Mouse (Mus musculus): ENCODE measurements at regions not wholly inside any gene's neighbourhood (a gene's known extent, or its start where the extent isn't known, plus 50 kb on each side); places are given as distances from the start of the nearest gene placed in this dataset.

DNA sequence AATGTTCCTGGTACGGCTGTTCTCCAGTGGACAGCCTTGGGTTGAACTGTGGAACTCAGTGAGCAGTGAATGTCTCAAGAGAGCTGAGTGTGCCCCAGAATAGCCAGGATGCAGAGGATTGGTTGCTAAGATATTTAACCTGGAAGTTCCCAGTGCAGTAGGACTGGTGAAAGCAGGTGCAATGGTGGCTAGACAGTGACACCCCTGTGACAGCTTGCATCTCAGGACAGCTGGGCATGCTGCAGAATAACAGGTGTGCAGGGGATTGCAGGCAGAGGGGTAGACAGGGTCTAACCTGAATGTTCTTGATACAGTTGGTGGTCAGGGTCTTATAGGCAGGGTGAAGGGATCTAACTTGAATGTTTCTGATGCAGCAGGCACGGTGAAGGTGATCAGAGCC, 223.0 kb downstream of the Pabpc4l start:
- DNase-seq (ENCODE audit: low read depth, low spot score): no peak

DNA sequence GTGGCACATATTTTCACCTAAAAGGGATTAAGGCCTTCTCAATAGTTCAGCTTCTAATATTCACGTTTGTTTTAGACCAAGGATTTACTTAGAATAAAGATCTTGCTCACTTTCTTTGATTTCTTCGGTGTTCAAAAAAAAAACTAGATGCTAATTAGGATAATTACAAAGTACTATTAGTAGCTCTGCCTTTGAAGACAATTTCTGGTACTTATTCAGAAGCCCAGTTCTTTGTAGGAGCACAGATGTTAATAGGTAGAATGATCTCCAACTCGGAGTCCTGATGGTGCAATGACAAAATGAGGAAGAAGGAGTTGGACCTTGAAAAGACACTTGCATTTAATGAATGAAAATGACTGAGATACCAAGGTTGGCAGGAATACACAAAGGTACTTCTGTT, 242.3 kb downstream of the Pabpc4l start:
- DNase-seq (ENCODE audit: low read depth, low spot score): peak; percentile 1

DNA sequence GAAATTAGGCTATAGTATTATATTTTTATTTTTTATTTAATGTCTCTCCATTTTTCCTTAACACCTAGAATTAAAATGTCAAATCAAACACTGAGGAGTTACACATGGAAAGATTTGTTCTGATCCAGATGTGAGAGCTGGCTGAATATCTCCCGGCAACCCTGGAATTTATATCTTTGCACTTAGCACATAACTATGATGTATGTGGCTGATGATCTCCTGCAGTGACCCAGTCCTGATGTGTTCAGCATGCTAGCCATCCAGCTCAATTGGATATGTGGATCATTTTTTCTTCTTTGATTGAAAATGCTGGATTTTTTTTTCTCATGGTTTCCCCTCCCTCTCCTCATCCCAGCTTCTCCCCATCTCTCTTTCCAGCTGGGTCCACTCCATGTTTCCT, 252.8 kb downstream of the Pabpc4l start:
- no peak for DNase-seq (ENCODE audit: low read depth, low spot score)

DNA sequence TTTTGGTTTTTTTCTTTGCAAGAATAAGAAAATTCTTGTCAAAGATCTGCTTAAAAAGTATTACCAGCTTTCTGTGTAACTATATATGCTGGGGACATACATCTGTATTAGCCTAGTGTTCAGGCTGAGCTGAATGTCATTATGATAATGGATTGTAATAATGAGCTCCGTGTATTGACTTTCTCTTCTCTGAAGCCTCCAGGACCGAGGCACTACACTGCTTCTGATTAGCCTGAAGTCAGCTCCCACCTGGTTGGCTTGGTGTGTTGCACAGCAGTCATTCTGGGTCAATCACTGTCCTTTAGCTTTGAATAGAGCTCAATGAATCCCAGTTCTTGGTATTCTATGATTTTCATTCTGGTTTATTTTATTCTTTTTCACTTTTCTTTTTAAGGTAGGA, 253.3 kb downstream of the Pabpc4l start:
- DNase-seq (ENCODE audit: low read depth, low spot score): no peak

DNA sequence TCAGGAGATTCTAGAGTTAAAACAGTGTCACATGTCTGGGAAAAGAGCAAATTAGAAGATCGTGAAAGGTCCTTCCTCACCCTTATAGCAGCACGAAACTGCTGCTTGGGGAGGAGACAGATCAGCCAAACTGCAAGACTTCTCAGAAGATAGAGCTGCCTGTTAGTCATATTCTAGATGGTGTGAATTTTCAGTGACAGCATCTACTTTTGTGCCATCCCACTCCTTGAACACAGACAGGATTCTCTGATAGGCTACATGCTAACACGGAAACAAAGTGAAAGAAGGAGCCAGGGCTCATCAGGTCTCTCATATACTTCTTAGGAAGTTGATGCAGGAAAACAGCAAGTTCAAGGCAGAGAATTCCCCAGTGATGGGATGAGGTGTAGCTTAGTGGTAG, 273.5 kb downstream of the Pabpc4l start:
- peak; percentile 7 for DNase-seq (ENCODE audit: low read depth, low spot score)

DNA sequence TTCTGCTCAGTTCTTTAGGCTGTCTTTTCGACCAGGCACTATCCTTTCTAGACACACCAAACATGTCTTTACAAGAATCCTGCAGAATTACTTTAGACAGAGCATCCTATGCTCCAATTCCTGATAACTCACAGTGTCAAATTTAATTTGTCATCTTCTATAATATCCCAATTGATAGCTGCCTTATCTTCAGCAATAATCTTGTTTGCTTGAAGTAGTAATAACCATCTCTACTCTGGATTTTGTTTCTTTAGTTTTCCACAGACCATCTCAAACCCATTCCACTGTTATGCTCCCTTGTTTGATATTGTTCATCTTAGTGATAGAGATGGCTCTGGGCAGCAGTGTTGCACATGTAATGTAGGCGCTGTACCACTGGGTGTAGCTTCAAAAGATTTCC, 297.6 kb downstream of the Pabpc4l start:
- no peak for DNase-seq (ENCODE audit: low read depth, low spot score)
